Mouse (Mus musculus): Measurements from ENCODE around the gene Dlx5. TPM values are rescaled to one million over a fixed set of nuclear protein-coding genes. Genes with fewer than 3 reads are reported as not detected.

Dlx5 gene
- polyA plus RNA-seq, 1 experiment = not detected

- Histone ChIP-seq H3K27ac (ENCODE audit: insufficient read depth, low read depth, low read length) (no peak overlapping the region), H3K4me3 (ENCODE audit: insufficient read depth, low read depth, low read length) (no peak overlapping the region), H3K27me3 (replicated peaks; ENCODE audit: control insufficient read depth, insufficient read depth, low read length) (peaks cover 9% of the 10 kb centered on the region), H3K36me3 (ENCODE audit: control insufficient read depth, insufficient read depth, low read length) (no peaks in the 10 kb centered on the region), H3K4me1 (ENCODE audit: control insufficient read depth, insufficient read depth, low read length) (no peaks in the 10 kb centered on the region)
- no peak for DNase-seq
- no peak for TF ChIP-seq POLR2A (IDR thresholded peaks at IDR 0.05; ENCODE audit: low read depth, low read length)
- no peak for TF ChIP-seq CTCF (conservative IDR thresholded peaks at IDR 0.05; ENCODE audit: insufficient read depth, insufficient read length, low read depth, low read length)
- WGBS = 5% methylated on average over 7 of the region's 7 CpGs
Observed at GRCm38 (mm10) chr6:6870876-6871420, 10.9 kb downstream of the Dlx5 start.

GRCm38 (mm10) chr6:6869961-6870800 is 11.7 kb downstream of the Dlx5 start:
- H3K27me3 ChIP-seq (replicated peaks; ENCODE audit: control insufficient read depth, insufficient read depth, low read length) = peaks cover 10% of the 10 kb centered on the region
- TF ChIP-seq CTCF (conservative IDR thresholded peaks at IDR 0.05; ENCODE audit: insufficient read depth, insufficient read length, low read depth, low read length) (no peak), POLR2A (IDR thresholded peaks at IDR 0.05; ENCODE audit: low read depth, low read length) (no peak)
- 4% methylated on average over 11 of the region's 11 CpGs for WGBS

GRCm38 (mm10) chr6:6869041-6869685 is 12.7 kb downstream of the Dlx5 start:
- DNase-seq = no peak
- Histone ChIP-seq H3K36me3 (ENCODE audit: control insufficient read depth, insufficient read depth, low read length) (no peaks in the 10 kb centered on the region), H3K4me1 (ENCODE audit: control insufficient read depth, insufficient read depth, low read length) (no peaks in the 10 kb centered on the region; the same call in 1 of the 2 replicates), H3K4me3 (ENCODE audit: insufficient read depth, low read depth, low read length) (no peak overlapping the region), H3K27ac (ENCODE audit: insufficient read depth, low read depth, low read length) (no peak overlapping the region), H3K27me3 (replicated peaks; ENCODE audit: control insufficient read depth, insufficient read depth, low read length) (peaks cover 10% of the 10 kb centered on the region)
- 10% methylated on average over 13 of the region's 13 CpGs for WGBS
- TF ChIP-seq POLR2A (IDR thresholded peaks at IDR 0.05; ENCODE audit: low read depth, low read length) (no peak), CTCF (conservative IDR thresholded peaks at IDR 0.05; ENCODE audit: insufficient read depth, insufficient read length, low read depth, low read length) (no peak)

More at GRCm38 (mm10) chr6:6869961-6870800, 11.7 kb downstream of the Dlx5 start:
- DNase-seq = no peak
- Histone ChIP-seq H3K27ac (ENCODE audit: insufficient read depth, low read depth, low read length) (no peak overlapping the region), H3K36me3 (ENCODE audit: control insufficient read depth, insufficient read depth, low read length) (no peaks in the 10 kb centered on the region), H3K4me1 (ENCODE audit: control insufficient read depth, insufficient read depth, low read length) (no peaks in the 10 kb centered on the region), H3K4me3 (ENCODE audit: insufficient read depth, low read depth, low read length) (no peak overlapping the region)

- no peak for DNase-seq
- 6% methylated on average over 9 of the region's 9 CpGs for WGBS
- Histone ChIP-seq H3K4me1 (ENCODE audit: control insufficient read depth, insufficient read depth, low read length) (peaks cover 3% of the 10 kb centered on the region; the same call in 1 of the 2 replicates), H3K27ac (ENCODE audit: insufficient read depth, low read depth, low read length) (no peak overlapping the region), H3K4me3 (ENCODE audit: insufficient read depth, low read depth, low read length) (no peak overlapping the region), H3K27me3 (replicated peaks; ENCODE audit: control insufficient read depth, insufficient read depth, low read length) (peaks cover 17% of the 10 kb centered on the region), H3K36me3 (ENCODE audit: control insufficient read depth, insufficient read depth, low read length) (no peaks in the 10 kb centered on the region)
- TF ChIP-seq CTCF (conservative IDR thresholded peaks at IDR 0.05; ENCODE audit: insufficient read depth, insufficient read length, low read depth, low read length) = no peak
- no peak for TF ChIP-seq POLR2A (IDR thresholded peaks at IDR 0.05; ENCODE audit: low read depth, low read length)
Observed at GRCm38 (mm10) chr6:6867031-6867430, 14.9 kb downstream of the Dlx5 start.

- WGBS = 13% methylated on average over 36 of the region's 36 CpGs
- TF ChIP-seq CTCF (conservative IDR thresholded peaks at IDR 0.05; ENCODE audit: insufficient read depth, insufficient read length, low read depth, low read length) (no peak), POLR2A (IDR thresholded peaks at IDR 0.05; ENCODE audit: low read depth, low read length) (no peak)
- Histone ChIP-seq H3K4me1 (ENCODE audit: control insufficient read depth, insufficient read depth, low read length) (peaks cover 3% of the 10 kb centered on the region; the same call in 1 of the 2 replicates), H3K36me3 (ENCODE audit: control insufficient read depth, insufficient read depth, low read length) (no peaks in the 10 kb centered on the region), H3K27me3 (replicated peaks; ENCODE audit: control insufficient read depth, insufficient read depth, low read length) (peaks cover 15% of the 10 kb centered on the region), H3K27ac (ENCODE audit: insufficient read depth, low read depth, low read length) (no peak overlapping the region), H3K4me3 (ENCODE audit: insufficient read depth, low read depth, low read length) (no peak overlapping the region)
- DNase-seq = no peak
Observed at GRCm38 (mm10) chr6:6864441-6865440, 17.1 kb downstream of the Dlx5 start.

- WGBS = 5% methylated on average over 21 of the region's 21 CpGs
- H3K4me1 ChIP-seq (ENCODE audit: control insufficient read depth, insufficient read depth, low read length) = peaks cover 3% of the 10 kb centered on the region; the same call in 1 of the 2 replicates
- peaks cover 15% of the 10 kb centered on the region for H3K27me3 ChIP-seq (replicated peaks; ENCODE audit: control insufficient read depth, insufficient read depth, low read length)
- TF ChIP-seq CTCF (conservative IDR thresholded peaks at IDR 0.05; ENCODE audit: insufficient read depth, insufficient read length, low read depth, low read length) = no peak
- no peak for TF ChIP-seq POLR2A (IDR thresholded peaks at IDR 0.05; ENCODE audit: low read depth, low read length)
- no peaks in the 10 kb centered on the region for H3K36me3 ChIP-seq (ENCODE audit: control insufficient read depth, insufficient read depth, low read length)
- no peak for DNase-seq
- no peak overlapping the region for H3K27ac ChIP-seq (ENCODE audit: insufficient read depth, low read depth, low read length)
- H3K4me3 ChIP-seq (ENCODE audit: insufficient read depth, low read depth, low read length) = no peak overlapping the region
Observed at GRCm38 (mm10) chr6:6863955-6864354, 17.9 kb downstream of the Dlx5 start.

Data from kidney, adult 2 months (tissue).